Mouse (Mus musculus) limb, embryonic 13.5 days (tissue): ENCODE results near the gene Prkacb. TPM values are rescaled to one million over a fixed set of nuclear protein-coding genes. Genes with fewer than 3 reads are reported as not detected.

Experiments
- ATAC-seq: fragments of 200-750 bp; cut with Nextera tagmentation; 2 replicates; pipeline ENCODE4 v1.8.0; 2017; ENCODE audit warnings: low read depth, moderate number of reproducible peaks, moderate TSS enrichment; ENCODE audit not compliant: low FRiP score
- H3K27ac ChIP-seq: fragments of 300-500 bp; sonication (generic); 2 replicates; pipeline ENCODE4 v1.5.1; 2015; ENCODE audit warnings: inconsistent platforms, mild to moderate bottlenecking, moderate library complexity
- H3K27me3 ChIP-seq: fragments of 300-500 bp; sonication (generic); 2 replicates; pipeline ENCODE4 v1.6.1; 2015; ENCODE audit warnings: mild to moderate bottlenecking, inconsistent platforms
- H3K36me3 ChIP-seq: fragments of 300-500 bp; sonication (generic); 2 replicates; pipeline ENCODE4 v1.6.1; 2015; ENCODE audit warnings: inconsistent platforms, mild to moderate bottlenecking, moderate library complexity
- H3K4me1 ChIP-seq: fragments of 300-500 bp; sonication (generic); 2 replicates; pipeline ENCODE4 v1.6.1; 2015; ENCODE audit warnings: inconsistent platforms
- H3K4me2 ChIP-seq: fragments of 300-500 bp; sonication (generic); replicated peaks from 2 replicates; pipeline ENCODE4 v1.6.1; 2015; ENCODE audit warnings: inconsistent platforms, mild to moderate bottlenecking, moderate library complexity
- H3K4me3 ChIP-seq: fragments of 300-500 bp; sonication (generic); 2 replicates; pipeline ENCODE4 v1.5.1; 2015; ENCODE audit warnings: moderate library complexity, mild to moderate bottlenecking, inconsistent platforms
- H3K9ac ChIP-seq: fragments of 300-500 bp; sonication (generic); 2 replicates; pipeline ENCODE4 v1.6.1; 2015; ENCODE audit warnings: mild to moderate bottlenecking, inconsistent platforms
- H3K9me3 ChIP-seq: fragments of 300-500 bp; sonication (generic); 2 replicates; pipeline ENCODE4 v1.6.1; 2016; ENCODE audit warnings: inconsistent platforms
- WGBS: fragments of 180-500 bp; shearing (Covaris S2); methylation state at CpG from one replicate; pipeline ENCODE4 v1.1.7; 2015; 5-methylcytosine and 5-hydroxymethylcytosine counted together
- polyA plus RNA-seq: library from polyadenylated mRNA; unstranded; fragments of >200 nt; fragmentation: Nextera tagmentation; extraction: Ambion mirVana; gene quantifications from 2 replicates; pipeline ENCODE4 v1.2.1, GENCODE M21; 2015

Gene Prkacb
- polyA plus RNA-seq, 1 experiment from 2014 or later = 77.2 TPM

- no peak for ATAC-seq
- Histone ChIP-seq H3K4me3 (no peak overlapping the region), H3K4me1 (peaks cover 4% of the 10 kb centered on the region; the same call in 1 of the 2 replicates), H3K4me2 (no peak overlapping the region), H3K27me3 (no peaks in the 10 kb centered on the region), H3K9ac (no peak overlapping the region), H3K9me3 (no peaks in the 10 kb centered on the region), H3K36me3 (no peaks in the 10 kb centered on the region), H3K27ac (no peak overlapping the region)
- WGBS = 65% methylated on average over 7 of the region's 7 CpGs
Observed at GRCm38 (mm10) chr3:146711084-146711483, 101.7 kb downstream of the Prkacb start.

- WGBS = 83% methylated on average over 1 of the region's 1 CpGs
- Histone ChIP-seq H3K4me1 (peaks cover 10% of the 10 kb centered on the region), H3K9me3 (0 out of 2 replicates have a peak, but pooled peaks cover 3% of the 10 kb centered on the region), H3K4me2 (no peak overlapping the region), H3K9ac (no peak overlapping the region), H3K27me3 (no peaks in the 10 kb centered on the region), H3K4me3 (no peak overlapping the region), H3K36me3 (no peaks in the 10 kb centered on the region), H3K27ac (no peak overlapping the region)
- no peak for ATAC-seq
Observed at GRCm38 (mm10) chr3:146709086-146709485, 103.7 kb downstream of the Prkacb start.

GRCm38 (mm10) chr3:146708381-146708780 lies 104.4 kb downstream of the Prkacb start:
- no peak overlapping the region for H3K9ac ChIP-seq
- no peaks in the 10 kb centered on the region for H3K36me3 ChIP-seq
- H3K27me3 ChIP-seq = no peaks in the 10 kb centered on the region
- 68% methylated on average over 3 of the region's 3 CpGs for WGBS
- H3K4me1 ChIP-seq = peaks cover 10% of the 10 kb centered on the region
- no peak overlapping the region for H3K4me3 ChIP-seq
- H3K27ac ChIP-seq = no peak overlapping the region
- no peak overlapping the region for H3K4me2 ChIP-seq
- ATAC-seq = no peak
- H3K9me3 ChIP-seq = 0 out of 2 replicates have a peak, but pooled peaks cover 4% of the 10 kb centered on the region

- Histone ChIP-seq H3K9me3 (0 out of 2 replicates have a peak, but pooled peaks cover 4% of the 10 kb centered on the region), H3K4me1 (peaks cover 6% of the 10 kb centered on the region; the same call in 1 of the 2 replicates), H3K27ac (no peak overlapping the region), H3K4me3 (no peak overlapping the region), H3K27me3 (no peaks in the 10 kb centered on the region), H3K9ac (no peak overlapping the region), H3K36me3 (no peaks in the 10 kb centered on the region), H3K4me2 (no peak overlapping the region)
- no peak for ATAC-seq
- 93% methylated on average over 4 of the region's 4 CpGs for WGBS
Observed at GRCm38 (mm10) chr3:146704099-146704498, 108.7 kb downstream of the Prkacb start.

GRCm38 (mm10) chr3:146700051-146700450 lies 112.7 kb downstream of the Prkacb start:
- H3K27ac ChIP-seq = no peak overlapping the region
- H3K9me3 ChIP-seq = 0 out of 2 replicates have a peak, but pooled peaks cover 4% of the 10 kb centered on the region
- no peaks in the 10 kb centered on the region for H3K27me3 ChIP-seq
- ATAC-seq = no peak
- peaks cover 4% of the 10 kb centered on the region; the same call in 1 of the 2 replicates for H3K4me1 ChIP-seq
- H3K9ac ChIP-seq = no peak overlapping the region
- H3K4me2 ChIP-seq = no peak overlapping the region
- WGBS = 85% methylated on average over 11 of the region's 11 CpGs
- H3K4me3 ChIP-seq = no peak overlapping the region
- H3K36me3 ChIP-seq = no peaks in the 10 kb centered on the region

GRCm38 (mm10) chr3:146698982-146699381 lies 113.8 kb downstream of the Prkacb start:
- 63% methylated on average over 11 of the region's 11 CpGs for WGBS
- Histone ChIP-seq H3K4me3 (no peak overlapping the region), H3K9ac (no peak overlapping the region), H3K4me2 (no peak overlapping the region), H3K36me3 (no peaks in the 10 kb centered on the region), H3K9me3 (no peaks in the 10 kb centered on the region), H3K27ac (no peak overlapping the region), H3K27me3 (no peaks in the 10 kb centered on the region), H3K4me1 (no peaks in the 10 kb centered on the region)
- ATAC-seq = no peak

DNA sequence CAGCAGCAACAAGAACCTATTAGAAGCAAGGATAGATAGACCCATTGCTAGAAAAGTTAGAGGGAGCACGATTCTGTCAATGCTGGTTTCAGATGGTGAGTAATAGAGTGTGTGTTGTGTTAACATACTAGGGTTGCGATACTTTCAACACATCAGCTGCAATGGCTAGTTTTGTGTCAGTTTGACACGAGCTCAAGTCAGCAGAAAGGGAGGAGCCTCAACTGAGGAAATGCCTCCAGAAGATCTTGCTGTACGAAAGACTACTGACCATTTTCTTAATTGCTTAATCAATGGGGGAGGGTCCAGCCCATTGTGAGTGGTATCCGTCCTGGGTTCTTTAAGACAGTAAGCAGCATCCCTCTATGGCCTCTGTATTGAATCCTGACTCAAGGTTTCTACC lies 120.2 kb downstream of the Prkacb start:
- H3K9me3 ChIP-seq = no peaks in the 10 kb centered on the region
- H3K4me1 ChIP-seq = 0 out of 2 replicates have a peak, but pooled peaks cover 3% of the 10 kb centered on the region
- no peak for ATAC-seq
- H3K4me2 ChIP-seq = no peak overlapping the region
- H3K27ac ChIP-seq = no peak overlapping the region
- no peaks in the 10 kb centered on the region for H3K36me3 ChIP-seq
- no peaks in the 10 kb centered on the region for H3K27me3 ChIP-seq
- H3K4me3 ChIP-seq = no peak overlapping the region
- 86% methylated on average over 5 of the region's 5 CpGs for WGBS
- H3K9ac ChIP-seq = no peak overlapping the region

DNA sequence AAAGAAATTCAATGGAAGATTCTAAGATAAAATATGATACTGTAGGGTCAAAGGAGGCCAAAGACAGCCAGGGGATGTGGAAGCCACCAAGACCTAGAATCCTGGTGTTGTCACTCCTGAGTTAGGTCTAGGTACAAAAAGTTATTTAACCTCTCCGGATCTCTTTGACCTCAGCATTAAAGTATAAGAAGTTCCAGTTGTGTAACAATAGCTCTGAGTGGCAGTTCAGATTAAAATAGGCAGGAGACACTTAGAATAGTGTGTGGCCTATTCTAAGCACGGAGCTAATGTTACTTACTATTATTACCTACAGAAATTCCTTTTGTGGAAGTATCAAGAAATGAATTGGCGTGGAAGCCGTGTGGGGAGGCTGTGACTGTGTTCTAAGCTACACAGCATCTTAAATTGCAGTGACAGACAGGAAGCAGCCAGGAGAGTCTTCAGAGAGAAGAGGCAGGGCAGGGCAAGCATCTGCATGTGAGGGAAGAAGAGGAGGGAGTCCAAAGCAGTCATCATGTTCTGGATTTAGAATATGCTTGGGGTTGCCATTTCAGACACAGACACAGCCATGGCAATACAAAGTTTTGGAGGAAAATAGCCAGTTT lies 125.6 kb downstream of the Prkacb start:
- no peaks in the 10 kb centered on the region for H3K27me3 ChIP-seq
- 83% methylated on average over 4 of the region's 4 CpGs for WGBS
- H3K4me3 ChIP-seq = no peak overlapping the region
- no peak overlapping the region for H3K4me2 ChIP-seq
- no peaks in the 10 kb centered on the region for H3K9me3 ChIP-seq
- H3K9ac ChIP-seq = no peak overlapping the region
- ATAC-seq = no peak
- peaks cover 20% of the 10 kb centered on the region for H3K4me1 ChIP-seq
- H3K36me3 ChIP-seq = no peaks in the 10 kb centered on the region
- H3K27ac ChIP-seq = no peak overlapping the region

- H3K9ac ChIP-seq = no peak overlapping the region
- H3K4me1 ChIP-seq = peaks cover 25% of the 10 kb centered on the region
- H3K4me3 ChIP-seq = no peak overlapping the region
- WGBS = 92% methylated on average over 8 of the region's 8 CpGs
- ATAC-seq = no peak
- no peaks in the 10 kb centered on the region for H3K9me3 ChIP-seq
- no peak overlapping the region for H3K27ac ChIP-seq
- no peak overlapping the region for H3K4me2 ChIP-seq
- no peaks in the 10 kb centered on the region for H3K36me3 ChIP-seq
- H3K27me3 ChIP-seq = no peaks in the 10 kb centered on the region
Observed at GRCm38 (mm10) chr3:146686428-146686827, 126.4 kb downstream of the Prkacb start.

DNA sequence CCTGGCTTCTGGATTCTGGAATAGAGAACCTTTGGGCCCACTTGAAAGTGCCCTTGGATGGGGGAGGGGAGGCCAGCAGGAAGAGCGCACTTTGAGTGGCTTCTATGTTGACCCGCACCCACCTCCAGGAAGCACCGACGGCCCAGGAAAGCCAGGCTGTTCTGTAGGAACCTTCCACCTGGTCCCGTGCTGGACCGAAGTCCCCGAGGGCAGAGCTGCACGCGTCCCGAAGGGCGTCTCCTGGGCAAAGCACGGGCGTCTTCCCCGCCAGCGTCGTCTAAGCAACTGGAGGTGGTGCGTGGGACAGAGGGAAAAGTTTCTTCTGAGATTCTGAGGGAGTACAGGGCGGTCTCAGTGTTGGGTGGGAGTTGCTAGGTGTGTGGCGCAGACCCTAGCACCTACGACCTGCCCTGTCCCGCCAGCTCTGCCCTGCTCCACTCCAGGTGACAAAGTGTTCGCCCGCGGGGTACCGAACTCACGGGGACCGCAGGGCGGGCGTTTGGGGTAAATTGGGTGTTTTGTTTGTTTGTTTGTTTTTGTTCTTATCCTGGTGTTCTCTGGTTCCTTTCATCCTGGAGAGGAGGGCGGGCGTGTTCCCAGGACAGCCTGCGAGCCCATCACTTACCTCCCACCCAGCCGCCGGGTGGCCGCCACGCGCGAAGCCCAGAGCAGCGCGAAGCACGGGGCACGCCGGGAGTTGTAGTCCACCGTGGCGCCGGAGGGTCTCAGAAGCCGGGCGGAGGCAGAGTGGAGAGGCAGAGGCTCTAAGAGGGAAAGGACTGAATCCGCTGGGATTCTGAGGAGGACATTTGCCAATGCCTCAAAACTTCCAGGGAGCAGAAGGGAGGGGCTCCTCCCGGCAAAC lies 127.7 kb downstream of the Prkacb start, which contains the start of gene Samd13:
TSS of gene Samd13 (minus strand) at position 782 of the 865 bp plus-strand sequence.
- Histone ChIP-seq H3K9ac (peak within 1 kb of the TSS; percentile 78), H3K4me3 (peak within 1 kb of the TSS; percentile 57), H3K27me3 (no peaks in the 10 kb centered on the region), H3K27ac (no peak within 1 kb of the TSS), H3K36me3 (no peaks in the 10 kb centered on the region), H3K4me2 (peak within 1 kb of the TSS; percentile 85), H3K9me3 (no peaks in the 10 kb centered on the region), H3K4me1 (peaks cover 28% of the 10 kb centered on the region)
- ATAC-seq = peak; percentile 94
- 3% methylated on average over 50 of the region's 50 CpGs for WGBS

DNA sequence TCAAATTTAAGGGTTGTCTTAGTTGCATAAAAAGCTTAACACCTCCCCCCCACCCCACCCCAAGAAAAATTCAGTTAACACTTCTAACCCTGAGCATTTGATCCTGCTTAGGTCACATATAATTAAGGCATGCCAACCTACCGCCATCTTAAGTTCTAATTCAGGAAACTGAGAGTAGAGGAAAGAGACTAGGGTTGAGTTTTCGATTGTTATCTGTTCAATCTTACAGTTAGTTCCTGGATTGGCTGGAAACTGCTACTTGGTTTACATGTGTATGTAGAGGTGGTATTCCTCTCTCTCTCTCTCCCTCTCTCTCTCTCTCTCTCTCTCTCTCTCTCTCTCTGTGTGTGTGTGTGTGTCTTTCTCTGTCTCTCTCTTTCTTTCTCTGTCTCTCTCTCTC lies 129.7 kb downstream of the Prkacb start:
- Histone ChIP-seq H3K27me3 (no peaks in the 10 kb centered on the region), H3K4me2 (peak overlapping the region; percentile 58), H3K9me3 (no peaks in the 10 kb centered on the region), H3K36me3 (no peaks in the 10 kb centered on the region), H3K4me1 (peaks cover 28% of the 10 kb centered on the region), H3K4me3 (no peak overlapping the region), H3K27ac (no peak overlapping the region; the same call in 1 of the 2 replicates), H3K9ac (no peak overlapping the region)
- ATAC-seq = no peak
- 58% methylated on average over 2 of the region's 2 CpGs for WGBS

DNA sequence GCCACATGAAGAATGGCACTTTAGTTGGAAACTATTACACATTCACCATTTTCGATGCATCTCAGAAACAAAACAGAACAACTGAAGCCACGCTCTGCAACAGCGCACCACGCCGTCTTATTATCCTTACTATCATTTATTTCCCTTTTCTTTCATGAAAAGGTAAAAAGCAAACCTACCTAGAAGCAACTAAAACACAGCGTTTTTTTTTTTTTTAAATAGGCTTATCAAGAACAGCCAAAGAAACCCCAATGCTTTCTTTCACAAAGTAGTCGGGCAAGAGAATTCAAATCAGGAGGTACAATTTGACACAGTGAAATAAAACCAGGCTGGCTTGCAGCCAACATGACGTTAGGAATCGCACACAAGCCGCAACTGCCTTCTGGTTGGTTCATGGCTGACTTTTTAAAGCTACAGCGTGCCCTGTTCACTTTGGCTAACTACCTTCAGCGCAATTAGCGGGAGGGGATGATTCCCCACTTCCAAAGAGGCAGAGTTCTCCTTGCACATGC lies 130.6 kb downstream of the Prkacb start:
- 35% methylated on average over 13 of the region's 13 CpGs for WGBS
- Histone ChIP-seq H3K9ac (peak overlapping the region; percentile 40), H3K27ac (peak overlapping the region; percentile 48; the same call in 1 of the 2 replicates), H3K9me3 (no peaks in the 10 kb centered on the region), H3K36me3 (no peaks in the 10 kb centered on the region), H3K4me3 (peak overlapping the region; percentile 15), H3K4me1 (peaks cover 28% of the 10 kb centered on the region), H3K4me2 (peak overlapping the region; percentile 58), H3K27me3 (no peaks in the 10 kb centered on the region)
- ATAC-seq = peak; percentile 29; the same call in 1 of the 2 replicates
